Mouse (Mus musculus) fibroblast of lung, adult 2 months (primary cell): ENCODE data around the gene Znhit6.

Experiments
- DNase-seq: peaks from one replicate; pipeline ENCODE4 v3.0.0-alpha.2; 2011; ENCODE audit warnings: low read depth

Znhit6 gene

DNA sequence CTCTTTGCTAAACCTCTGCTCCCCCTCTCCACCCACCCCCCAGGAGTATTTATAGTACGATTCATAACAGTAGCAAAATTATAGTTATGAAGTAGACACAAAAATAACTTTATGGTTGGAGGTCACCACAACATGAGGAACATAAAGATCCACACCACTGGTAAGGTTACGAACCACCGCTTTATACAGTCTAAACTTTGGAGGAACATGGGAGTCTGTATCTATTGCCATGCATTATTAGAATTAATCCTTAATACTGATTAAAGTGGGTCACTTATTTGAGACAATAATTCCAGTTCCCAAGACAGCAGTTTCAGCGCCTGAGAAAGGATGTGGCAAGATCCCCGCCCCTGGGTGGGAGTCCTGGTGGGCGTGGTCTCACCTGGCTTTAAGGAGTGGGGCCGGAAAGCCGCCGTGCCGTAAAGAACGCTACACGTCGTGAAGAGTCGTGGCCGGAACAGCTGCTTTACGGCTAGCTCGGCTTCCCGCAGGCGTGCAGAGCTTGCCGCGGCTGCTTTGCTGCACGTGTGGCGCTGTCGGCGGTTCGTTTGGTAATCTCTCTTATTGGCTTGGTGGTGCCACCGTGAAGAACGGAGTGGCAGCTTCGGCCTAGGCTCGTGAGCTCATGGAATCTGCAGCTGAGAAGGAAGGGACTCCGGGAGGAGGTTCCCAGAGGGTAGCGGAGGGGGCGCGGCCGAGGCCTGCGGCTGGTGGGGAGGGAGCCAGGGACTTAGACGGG lies at the start of gene Znhit6:
Gene Znhit6, plus strand, starts transcription at position 463 of the 739 bp plus-strand sequence.
- peak; percentile 76 for DNase-seq

DNA sequence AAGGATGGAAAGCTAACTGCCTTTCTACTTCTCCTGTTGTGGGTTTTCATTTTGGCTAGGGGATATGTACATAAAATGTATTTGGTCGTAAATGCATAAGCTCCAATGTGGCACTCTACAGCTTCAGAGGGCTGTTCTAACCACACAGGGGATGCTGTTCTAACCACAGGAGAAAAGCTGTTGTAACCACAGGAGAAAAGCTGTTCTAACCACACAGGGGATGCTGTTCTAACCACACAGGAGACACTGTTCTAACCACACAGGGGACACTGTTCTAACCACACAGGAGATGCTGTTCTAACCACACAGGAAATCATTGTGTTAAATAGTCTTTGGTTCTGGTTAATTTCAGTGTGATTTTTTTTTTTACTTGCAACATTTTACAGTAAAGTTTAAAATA lies 38.1 kb upstream of the Znhit6 start:
- no peak for DNase-seq

GRCm38 (mm10) chr3:145548441-145549415 lies 27.3 kb upstream of the Znhit6 start:
- no peak for DNase-seq

DNA sequence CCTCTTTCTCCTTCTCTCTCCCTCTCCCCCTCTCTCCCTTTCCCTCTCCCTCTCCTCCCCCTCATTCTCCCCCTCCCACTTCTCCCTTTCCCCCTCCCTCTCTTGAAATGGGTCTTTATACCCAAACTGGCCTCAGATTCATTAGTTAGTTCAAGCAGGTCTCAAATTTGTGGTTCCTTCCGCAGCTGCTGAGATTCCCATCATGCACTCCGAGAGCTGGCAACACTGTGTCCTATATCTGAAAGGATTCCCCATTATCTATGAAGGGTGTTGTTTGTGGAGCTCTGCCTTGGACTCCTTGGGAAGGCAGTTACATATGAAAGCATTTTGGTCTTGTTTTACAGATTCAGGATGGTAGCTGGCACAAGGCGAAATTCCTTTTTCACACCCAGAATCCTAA lies 25.8 kb upstream of the Znhit6 start:
- DNase-seq, result no peak

- DNase-seq, result no peak
Observed at GRCm38 (mm10) chr3:145554388-145554787, 21.6 kb upstream of the Znhit6 start.

DNA sequence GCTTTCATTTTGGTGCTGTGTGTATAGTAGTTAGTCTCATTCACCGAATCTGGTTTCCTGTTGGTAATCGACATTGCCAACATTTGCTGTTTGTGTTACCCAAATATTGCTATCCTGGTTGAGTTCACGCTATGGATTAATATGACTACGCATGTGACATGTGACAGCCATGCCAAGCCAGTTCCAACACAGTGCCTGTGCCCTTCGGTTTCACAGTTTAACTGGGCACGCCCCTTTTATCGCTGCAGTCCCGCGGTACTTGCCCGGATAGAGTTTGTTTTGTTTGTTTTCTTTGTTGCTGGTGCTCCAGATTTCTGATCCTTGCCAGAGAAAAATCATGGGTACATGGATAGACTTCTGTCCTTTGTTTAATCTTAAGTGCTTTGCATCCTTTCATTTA lies 19.8 kb upstream of the Znhit6 start:
- DNase-seq, result no peak

- no peak for DNase-seq
Observed at GRCm38 (mm10) chr3:145559675-145560074, 16.3 kb upstream of the Znhit6 start.

- DNase-seq, result no peak
Observed at GRCm38 (mm10) chr3:145560117-145560516, 15.9 kb upstream of the Znhit6 start.

DNA sequence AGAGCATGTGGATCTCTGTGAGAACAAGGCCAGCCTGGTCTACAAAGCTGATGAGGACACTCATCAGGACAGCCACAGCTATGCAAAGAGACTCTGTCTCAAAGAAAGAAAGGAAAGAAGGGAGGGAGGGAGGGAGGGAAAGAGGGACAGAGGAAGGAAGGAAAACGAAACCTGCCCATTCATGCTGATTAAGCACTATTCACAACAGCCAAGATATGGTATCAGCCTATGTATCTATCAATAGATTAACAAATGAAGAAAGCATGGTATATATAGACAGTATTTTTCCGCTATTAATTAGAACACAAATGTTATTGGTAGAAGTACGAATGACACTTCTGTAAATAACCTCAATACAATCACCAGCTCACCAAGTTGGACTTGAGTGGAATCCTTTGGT lies 1.5 kb upstream of the Znhit6 start:
- no peak for DNase-seq

- DNase-seq, result no peak
Observed at GRCm38 (mm10) chr3:145575340-145575739, 665 bp upstream of the Znhit6 start.

GRCm38 (mm10) chr3:145576482-145576822 lies 447 bp downstream of the Znhit6 start:
- DNase-seq, result no peak

DNA sequence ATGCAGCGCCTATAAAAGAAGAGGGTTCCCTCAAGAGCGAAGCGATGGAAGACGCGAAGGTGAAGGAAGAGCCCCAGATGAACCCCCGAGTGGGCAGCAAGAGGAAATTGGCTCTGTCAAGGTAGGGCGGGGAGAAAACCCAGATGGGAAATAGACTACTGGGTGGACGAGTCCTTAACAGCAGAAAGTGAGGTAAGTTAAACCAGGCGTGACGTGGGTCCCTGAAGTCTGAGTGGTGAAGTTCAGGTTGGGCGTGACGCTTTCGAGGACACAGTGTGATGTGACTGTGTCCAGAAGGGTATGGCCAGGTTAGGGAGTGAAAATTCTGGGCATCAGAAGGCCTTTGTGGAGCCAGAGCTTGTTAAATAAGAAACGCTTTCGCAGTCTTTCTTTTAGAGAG lies 871 bp downstream of the Znhit6 start:
- no peak for DNase-seq

- no peak for DNase-seq
Observed at GRCm38 (mm10) chr3:145583043-145583442, 7.0 kb downstream of the Znhit6 start.

GRCm38 (mm10) chr3:145583522-145584200 lies 7.7 kb downstream of the Znhit6 start:
- DNase-seq, result peak; percentile 20

DNA sequence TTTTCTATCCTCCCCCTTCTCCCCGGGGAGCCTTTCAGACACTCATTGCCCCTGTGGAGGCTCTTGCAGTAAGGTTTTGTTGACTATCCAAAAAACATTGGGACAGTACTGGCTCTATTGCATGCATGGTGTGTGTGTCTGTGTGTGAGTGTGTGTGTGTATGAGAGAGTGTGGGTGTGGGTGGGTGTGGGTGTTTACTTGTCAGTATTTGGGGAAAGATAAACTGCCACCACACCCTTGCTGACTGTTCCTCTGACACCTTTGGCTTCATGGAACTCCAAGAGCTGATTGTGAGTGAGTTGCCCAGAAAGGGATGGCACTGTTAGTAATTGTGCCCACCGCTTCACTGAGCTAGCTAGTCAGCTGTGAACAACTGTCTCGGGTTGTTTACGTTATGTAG lies 14.6 kb downstream of the Znhit6 start:
- no peak for DNase-seq

DNA sequence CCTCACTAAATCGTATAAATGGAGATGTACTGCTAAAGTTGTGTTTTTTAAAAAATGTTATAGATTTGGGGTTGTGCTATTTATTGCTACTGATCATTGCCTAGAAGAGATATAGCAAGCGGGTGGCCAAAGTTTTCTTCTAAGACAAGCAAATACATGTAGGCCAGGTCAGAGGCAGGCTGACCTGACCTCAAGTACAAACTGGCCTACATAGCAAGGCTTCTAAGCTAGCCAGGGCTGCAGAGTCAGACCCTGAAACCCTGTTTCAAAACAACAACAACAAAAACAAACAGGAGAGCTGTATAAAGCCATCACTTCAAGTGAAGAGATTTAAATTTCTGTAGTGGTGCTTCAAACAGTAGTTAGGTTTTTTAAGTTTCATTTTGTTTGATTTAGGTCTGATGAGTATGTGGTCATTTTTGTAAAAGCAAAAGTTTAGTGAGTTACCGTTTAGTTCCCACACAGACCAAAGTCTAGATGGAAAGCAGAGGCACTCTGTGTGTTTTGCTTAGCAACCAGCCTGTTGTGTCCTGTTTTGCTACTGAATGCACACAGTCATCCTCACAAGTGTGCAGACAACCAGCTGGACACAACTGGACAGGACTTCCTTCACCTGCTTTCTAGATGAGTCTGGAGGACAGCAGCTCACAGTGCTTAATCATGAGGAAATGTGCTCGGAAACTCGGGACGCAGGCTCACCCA lies 16.0 kb downstream of the Znhit6 start:
- no peak for DNase-seq

DNA sequence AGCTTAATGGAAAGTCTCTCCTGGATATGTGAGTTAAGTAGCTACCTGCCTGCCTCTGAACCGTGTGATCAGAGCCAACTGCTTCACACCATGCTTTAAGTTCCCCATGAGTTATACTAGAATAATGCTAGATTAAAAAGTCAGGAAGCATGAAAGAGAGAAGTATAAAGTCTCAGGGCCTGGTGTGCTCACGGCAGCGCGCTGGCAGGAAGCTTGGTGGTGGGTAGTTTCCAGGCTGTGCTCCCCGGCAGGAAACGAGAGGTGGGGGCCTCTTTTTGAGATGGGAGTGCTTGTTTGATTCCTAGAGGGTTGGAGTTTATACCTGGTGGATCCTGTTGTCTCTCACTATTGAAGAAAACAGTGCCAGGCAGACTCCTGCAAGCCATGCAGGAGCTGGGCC lies 19.3 kb downstream of the Znhit6 start:
- DNase-seq, result no peak

DNA sequence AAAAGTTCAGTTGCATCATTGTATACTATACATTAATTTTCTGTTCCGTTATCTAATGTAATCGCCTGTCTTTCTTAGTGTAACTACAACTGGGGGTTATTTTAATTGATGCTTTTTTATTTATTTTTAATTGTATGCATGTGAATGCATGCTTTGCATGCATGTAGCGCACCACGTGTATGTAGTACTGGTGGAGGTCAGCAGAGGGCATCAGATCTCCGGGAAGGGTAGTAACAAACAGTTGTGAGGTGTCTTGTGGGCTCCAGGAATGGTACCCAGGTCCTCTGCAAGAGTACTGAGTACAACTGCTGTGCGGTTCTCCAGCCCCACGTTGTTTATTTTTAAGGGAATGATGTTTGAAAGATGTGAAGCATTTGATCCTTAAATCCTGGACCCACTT lies 23.1 kb downstream of the Znhit6 start:
- DNase-seq, result no peak

DNA sequence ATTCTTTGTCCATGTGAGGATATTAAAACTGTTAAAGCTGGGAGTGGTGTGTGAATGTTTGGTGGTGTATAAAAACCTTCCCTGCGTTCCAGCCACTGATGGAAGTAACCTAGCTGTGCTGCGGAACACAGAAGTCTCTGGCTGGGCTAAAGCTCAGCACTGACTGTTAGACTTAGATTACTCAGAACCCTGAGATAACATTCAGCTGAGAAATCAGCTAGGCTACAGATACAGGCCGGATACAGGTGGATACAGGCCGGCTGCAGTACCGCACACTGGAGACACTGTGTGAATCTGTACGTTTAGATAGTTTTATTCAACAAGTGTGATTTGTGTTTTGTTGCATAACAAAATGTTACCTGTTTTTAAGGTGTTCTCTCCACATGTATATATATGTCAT lies 24.8 kb downstream of the Znhit6 start:
- no peak for DNase-seq

- DNase-seq, result no peak
Observed at GRCm38 (mm10) chr3:145601345-145601744, 25.3 kb downstream of the Znhit6 start.

DNA sequence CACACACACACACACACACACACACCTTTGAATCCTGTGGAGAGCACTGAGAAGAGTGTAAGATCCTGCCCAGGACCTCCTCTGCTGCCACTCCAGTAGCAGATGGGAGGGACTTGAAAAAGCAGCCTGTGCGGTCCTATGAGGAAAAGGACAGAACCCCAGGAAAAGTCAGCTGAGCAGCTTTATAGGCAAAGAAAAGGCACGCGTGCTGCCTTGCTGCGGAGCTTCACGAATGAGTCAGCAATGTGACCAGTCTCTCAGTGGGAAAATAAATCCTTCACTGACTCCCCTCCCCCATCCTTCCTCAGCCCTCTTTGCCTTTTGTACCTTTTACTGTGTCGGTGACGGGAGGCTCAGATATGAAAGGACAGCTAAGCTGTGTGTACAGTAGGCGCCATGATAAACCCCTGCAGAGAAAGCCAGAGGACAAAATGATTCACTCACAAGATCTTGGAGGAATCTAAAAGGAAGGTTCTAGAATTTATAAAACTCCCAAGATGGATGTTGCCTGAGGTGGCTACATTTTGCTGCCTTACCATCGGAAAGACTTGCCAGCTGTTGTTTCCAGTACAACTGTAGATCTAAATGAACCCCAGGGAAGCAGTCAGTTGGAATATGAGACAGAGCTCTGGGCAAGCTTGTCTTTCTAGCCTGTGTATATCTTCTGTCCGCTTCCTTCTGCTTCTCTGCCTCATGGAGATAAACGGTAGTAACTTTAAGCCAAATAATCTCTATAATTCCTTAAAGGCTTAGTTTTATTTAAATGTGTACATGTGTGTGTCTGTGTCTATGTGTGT lies 26.6 kb downstream of the Znhit6 start:
- DNase-seq, result no peak
